Mouse (Mus musculus) bone marrow macrophage, adult 2 months (primary cell): ENCODE results near the gene Kmt2a.

Source experiments
- CTCF ChIP-seq: IDR thresholded peaks from 2 replicates; pipeline ENCODE4 v1.5.1; 2012; ENCODE audit warnings: low read depth, mild to moderate bottlenecking, low read length, moderate library complexity
- POLR2A ChIP-seq: IDR thresholded peaks from 2 replicates; pipeline ENCODE4 v1.6.1; 2012; ENCODE audit warnings: mild to moderate bottlenecking, low read depth, low read length, borderline replicate concordance

DNA sequence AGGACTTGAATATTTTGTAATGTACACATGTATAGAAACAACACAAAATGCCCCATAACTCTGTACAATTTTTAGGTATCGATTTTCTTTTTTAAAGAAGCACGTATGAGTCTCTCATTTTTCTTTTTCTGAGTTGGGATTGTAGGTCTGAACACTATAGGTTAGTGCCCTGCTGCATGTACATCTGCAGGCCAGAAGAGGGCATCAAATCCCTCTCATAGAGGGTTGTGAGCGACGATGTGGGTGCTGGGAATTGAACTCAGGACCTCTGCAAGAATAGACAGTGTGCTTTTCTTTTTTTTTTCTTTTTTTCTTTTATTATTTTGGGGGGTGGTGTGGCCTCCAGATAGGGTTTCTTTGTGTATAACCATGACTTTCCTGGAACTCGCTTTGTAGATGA is 109.7 kb downstream of the Kmt2a start:
- TF ChIP-seq CTCF (no peak), POLR2A (no peak)
